Mouse (Mus musculus) brown adipose tissue, adult 24 weeks (tissue): ENCODE measurements at regions not wholly inside any gene's neighbourhood (a gene's known extent, or its start where the extent isn't known, plus 50 kb on each side); places are given as distances from the start of the nearest gene placed in this dataset.

Experiments used
- H3K27ac ChIP-seq: fragments of 200-500 bp; replicated peaks from 2 replicates; pipeline ENCODE4 v1.5.1; 2012; ENCODE audit warnings: low read depth, mild to moderate bottlenecking, low read length
- H3K4me1 ChIP-seq: fragments of 200-500 bp; 2 replicates; pipeline ENCODE4 v1.6.1; 2012; ENCODE audit warnings: low read length, mixed read lengths; ENCODE audit not compliant: control insufficient read depth, insufficient read depth, insufficient read length
- H3K4me3 ChIP-seq: fragments of 200-500 bp; 2 replicates; pipeline ENCODE4 v1.5.1; 2012; ENCODE audit warnings: low read depth, mild to moderate bottlenecking, low read length, moderate library complexity; ENCODE audit not compliant: insufficient read depth

- Histone ChIP-seq H3K4me3 (no peak overlapping the region), H3K27ac (no peak overlapping the region), H3K4me1 (no peaks in the 10 kb centered on the region)
Measured at GRCm38 (mm10) chr13:28654883-28655282, 298.6 kb downstream of the Sox4 start.

- no peaks in the 10 kb centered on the region for H3K4me1 ChIP-seq
Measured at GRCm38 (mm10) chr13:28653362-28653761, 300.2 kb downstream of the Sox4 start.

GRCm38 (mm10) chr13:28651810-28652209 lies 301.7 kb downstream of the Sox4 start:
- Histone ChIP-seq H3K4me1 (no peaks in the 10 kb centered on the region), H3K4me3 (no peak overlapping the region), H3K27ac (no peak overlapping the region)

More at GRCm38 (mm10) chr13:28653362-28653761, 300.2 kb downstream of the Sox4 start:
- no peak overlapping the region for H3K4me3 ChIP-seq
- H3K27ac ChIP-seq: no peak overlapping the region

GRCm38 (mm10) chr13:28645881-28646280 lies 307.6 kb downstream of the Sox4 start:
- Histone ChIP-seq H3K27ac (no peak overlapping the region), H3K4me3 (no peak overlapping the region), H3K4me1 (no peaks in the 10 kb centered on the region)

- Histone ChIP-seq H3K27ac (no peak overlapping the region), H3K4me3 (no peak overlapping the region), H3K4me1 (no peaks in the 10 kb centered on the region)
Measured at GRCm38 (mm10) chr13:28644846-28645574, 308.5 kb downstream of the Sox4 start.

- Histone ChIP-seq H3K4me3 (no peak overlapping the region), H3K27ac (no peak overlapping the region), H3K4me1 (no peaks in the 10 kb centered on the region)
Measured at GRCm38 (mm10) chr13:28640826-28641225, 312.7 kb downstream of the Sox4 start.

- Histone ChIP-seq H3K4me1 (peaks cover 3% of the 10 kb centered on the region; the same call in 1 of the 2 replicates), H3K27ac (no peak overlapping the region), H3K4me3 (no peak overlapping the region)
Measured at GRCm38 (mm10) chr13:28635230-28635950, 318.1 kb downstream of the Sox4 start.

GRCm38 (mm10) chr13:28633541-28634041 lies 319.9 kb downstream of the Sox4 start:
- H3K4me1 ChIP-seq: peaks cover 5% of the 10 kb centered on the region; the same call in 1 of the 2 replicates
- H3K4me3 ChIP-seq: no peak overlapping the region
- H3K27ac ChIP-seq: no peak overlapping the region

- Histone ChIP-seq H3K27ac (peak overlapping the region; percentile 80), H3K4me1 (peaks cover 9% of the 10 kb centered on the region; the same call in 1 of the 2 replicates), H3K4me3 (no peak overlapping the region)
Measured at GRCm38 (mm10) chr13:28629431-28630331, 323.8 kb downstream of the Sox4 start.

GRCm38 (mm10) chr13:28628751-28629150 lies 324.8 kb downstream of the Sox4 start:
- Histone ChIP-seq H3K4me1 (peaks cover 9% of the 10 kb centered on the region; the same call in 1 of the 2 replicates), H3K4me3 (no peak overlapping the region), H3K27ac (peak overlapping the region; percentile 21; the same call in 1 of the 2 replicates)

GRCm38 (mm10) chr13:28618961-28619360 lies 334.6 kb downstream of the Sox4 start:
- Histone ChIP-seq H3K27ac (peak overlapping the region; percentile 57), H3K4me1 (peaks cover 4% of the 10 kb centered on the region), H3K4me3 (no peak overlapping the region)

GRCm38 (mm10) chr13:28617503-28617902 lies 336.0 kb downstream of the Sox4 start:
- H3K4me3 ChIP-seq: no peak overlapping the region
- H3K4me1 ChIP-seq: peaks cover 4% of the 10 kb centered on the region
- peak overlapping the region; percentile 51 for H3K27ac ChIP-seq

GRCm38 (mm10) chr13:28616645-28617381 lies 336.7 kb downstream of the Sox4 start:
- Histone ChIP-seq H3K27ac (peak overlapping the region; percentile 51), H3K4me3 (no peak overlapping the region)

GRCm38 (mm10) chr13:28607551-28608114 lies 345.9 kb downstream of the Sox4 start:
- Histone ChIP-seq H3K4me1 (peaks cover 3% of the 10 kb centered on the region; the same call in 1 of the 2 replicates), H3K27ac (no peak overlapping the region), H3K4me3 (no peak overlapping the region)

More at GRCm38 (mm10) chr13:28616645-28617381, 336.7 kb downstream of the Sox4 start:
- H3K4me1 ChIP-seq: peaks cover 4% of the 10 kb centered on the region
